Mouse (Mus musculus): ENCODE data around the gene Fxyd1.

The Fxyd1 gene

GRCm38 (mm10) chr7:31052636-31053434 lies 4.2 kb downstream of the Fxyd1 start:
- DNase-seq (ENCODE audit: low spot score) = peak; percentile 84

DNA sequence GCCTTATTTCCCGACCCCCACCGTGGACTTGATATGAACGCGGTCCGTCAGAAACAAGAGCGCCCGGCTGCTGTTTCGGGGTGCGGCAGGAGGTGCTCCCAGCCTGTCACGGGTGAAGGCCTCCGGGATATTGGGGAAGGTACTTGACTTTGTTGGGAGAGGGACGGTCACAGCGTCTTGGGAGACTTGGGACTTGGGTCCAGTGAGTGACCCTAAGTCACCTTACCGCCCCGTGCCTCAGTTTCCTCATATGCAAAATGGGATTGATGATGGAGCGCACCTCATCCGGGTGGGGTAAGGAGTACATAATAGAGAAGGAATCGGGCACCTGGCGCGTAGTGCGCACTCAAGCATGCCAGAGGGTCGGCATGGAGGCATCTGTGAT lies 4.8 kb downstream of the Fxyd1 start:
- no peak for DNase-seq (ENCODE audit: low spot score)

- DNase-seq (ENCODE audit: low spot score) = no peak
Observed at GRCm38 (mm10) chr7:31051321-31052021, 5.5 kb downstream of the Fxyd1 start, which contains the start of gene Fxyd7. Gene Fxyd7, minus strand, starts transcription at chr7:31051467.

DNA sequence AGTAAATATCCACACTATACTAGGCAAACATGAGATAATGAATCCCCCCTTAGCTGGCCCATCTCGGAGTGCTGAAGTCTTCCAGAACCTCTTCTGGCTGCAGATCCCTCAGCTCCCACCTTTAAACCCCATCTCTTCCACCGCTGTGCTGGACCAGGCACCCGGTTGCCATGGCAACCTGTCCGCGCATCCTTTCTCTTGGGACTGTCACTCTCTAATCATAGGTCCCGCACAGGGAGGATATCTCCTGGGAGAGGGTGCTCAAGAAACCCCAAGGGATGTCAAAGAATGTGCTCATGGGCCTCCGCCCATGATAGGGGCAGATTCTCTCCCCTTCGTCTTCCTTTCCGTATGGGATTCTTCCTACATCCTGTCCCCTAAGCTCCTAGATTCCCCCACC lies 6.1 kb downstream of the Fxyd1 start:
- DNase-seq (ENCODE audit: low spot score) = no peak

- no peak for DNase-seq (ENCODE audit: low spot score)
Observed at GRCm38 (mm10) chr7:31050487-31050886, 6.5 kb downstream of the Fxyd1 start.

DNA sequence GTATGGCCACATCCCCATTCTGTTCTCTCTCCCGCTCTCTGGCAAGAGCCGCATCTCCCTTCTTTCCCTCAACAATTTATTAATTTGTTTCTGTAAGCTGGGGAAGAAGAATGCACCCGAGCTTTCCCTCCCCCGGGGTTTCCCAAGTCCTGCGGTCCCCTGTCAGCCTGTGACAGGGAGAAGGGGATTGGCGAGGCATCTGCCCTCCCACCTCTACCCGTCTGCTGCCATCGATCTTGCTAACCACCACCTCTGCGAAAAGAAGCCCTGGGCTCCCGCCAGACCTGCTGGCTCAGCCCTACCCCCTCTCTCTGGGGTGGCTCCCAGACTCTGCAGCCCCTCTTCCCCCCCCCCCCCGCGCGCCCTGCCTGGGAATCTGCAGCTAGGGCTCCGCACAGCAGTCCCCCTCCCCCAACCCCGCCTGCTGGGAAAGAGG lies 7.1 kb downstream of the Fxyd1 start:
- no peak for DNase-seq (ENCODE audit: low spot score)

DNA sequence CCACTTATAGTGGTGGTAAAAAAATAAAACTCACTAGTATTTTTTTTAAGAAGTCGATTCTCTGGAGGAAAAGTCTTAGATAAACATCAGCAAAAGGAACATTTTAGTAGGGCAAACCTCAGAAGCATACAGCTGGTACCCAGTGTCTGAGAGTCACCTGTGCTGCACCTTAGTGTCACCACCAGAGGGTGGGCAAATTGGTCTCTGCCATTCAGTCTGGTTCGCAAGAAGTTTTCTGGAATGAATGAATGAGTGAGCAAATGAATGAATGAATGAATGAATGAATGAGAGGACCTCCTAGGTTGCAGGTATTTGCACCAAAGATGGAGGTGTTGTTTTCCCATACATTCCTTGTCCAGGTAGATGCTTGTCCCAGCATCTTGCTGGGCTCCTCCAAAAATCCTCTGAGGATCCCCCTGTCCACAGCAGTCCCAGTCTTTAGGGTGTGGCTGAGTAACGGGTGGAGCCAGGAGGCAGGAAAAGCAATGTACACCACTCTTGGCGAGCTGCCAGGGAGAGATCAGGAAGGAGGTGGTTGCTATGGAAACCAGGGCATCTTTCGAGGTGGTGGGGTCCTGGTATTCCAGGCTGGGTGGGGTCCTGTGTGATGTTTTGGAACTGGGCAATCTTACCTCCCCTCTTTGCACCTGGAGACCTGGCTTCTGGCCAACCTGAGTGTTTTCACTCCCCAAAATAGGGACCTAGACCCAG lies 7.7 kb downstream of the Fxyd1 start:
- peak; percentile 64 for DNase-seq (ENCODE audit: low spot score)

GRCm38 (mm10) chr7:31042431-31042910 lies 14.5 kb downstream of the Fxyd1 start, which contains the start of gene Fxyd5:
Gene Fxyd5, minus strand, starts transcription at chr7:31042481.
- no peak for DNase-seq (ENCODE audit: low spot score)

DNA sequence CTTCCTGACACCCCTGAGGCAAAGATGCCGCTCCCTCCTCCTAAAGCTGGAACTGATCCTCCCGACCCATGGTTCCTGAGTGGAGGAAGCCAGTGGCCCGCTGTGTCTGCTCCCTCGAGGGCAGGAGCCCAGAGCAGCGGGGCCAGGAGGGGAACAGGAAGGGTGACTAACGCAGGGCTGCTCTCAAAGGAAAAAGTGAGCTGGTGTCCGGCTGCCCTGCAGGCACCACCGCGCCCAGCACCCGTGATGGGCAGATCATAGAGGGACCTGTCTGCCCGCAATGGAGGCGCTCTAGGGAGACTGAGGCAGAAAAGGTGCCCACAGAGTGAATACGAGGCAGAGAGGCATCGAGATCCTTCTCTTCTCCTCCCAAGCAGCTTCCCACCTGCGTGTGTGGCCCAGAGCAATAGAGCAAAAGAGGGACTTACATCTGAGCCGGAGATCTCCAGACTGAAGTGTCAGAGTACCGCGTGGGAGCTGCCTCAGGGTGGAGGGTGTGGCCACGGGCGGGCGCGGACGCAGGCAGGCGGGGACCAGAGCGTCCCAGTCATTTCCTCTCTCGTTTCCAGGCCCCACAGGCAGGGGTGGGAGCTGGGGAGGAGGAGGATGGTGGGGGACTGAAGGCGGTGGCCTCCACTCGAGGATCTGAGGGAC lies 15.2 kb downstream of the Fxyd1 start:
- DNase-seq (ENCODE audit: low spot score) = peak; percentile 66

- DNase-seq (ENCODE audit: low spot score) = no peak
Observed at GRCm38 (mm10) chr7:31041023-31041407, 16.0 kb downstream of the Fxyd1 start.

- no peak for DNase-seq (ENCODE audit: low spot score)
Observed at GRCm38 (mm10) chr7:31040281-31041022, 16.5 kb downstream of the Fxyd1 start.

DNA sequence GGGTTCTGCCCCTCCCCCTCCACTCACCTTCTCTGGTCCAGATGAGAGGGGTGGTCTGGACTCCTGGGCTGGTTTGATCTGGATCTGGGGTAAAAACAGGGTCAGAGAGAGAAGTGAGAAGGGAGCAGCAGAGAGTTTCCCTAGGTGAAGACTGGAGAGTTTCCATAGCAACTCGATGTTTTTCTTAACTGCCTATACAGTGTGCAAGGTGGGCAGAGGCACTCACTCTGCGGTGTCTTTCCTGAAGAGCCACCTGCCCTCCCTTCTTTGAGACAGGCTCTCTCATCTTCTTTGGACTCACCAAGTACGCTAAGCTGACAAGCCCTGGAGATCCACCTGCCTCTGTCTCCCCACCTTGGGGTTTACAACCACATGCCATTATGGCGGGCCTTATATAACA lies 18.0 kb downstream of the Fxyd1 start:
- no peak for DNase-seq (ENCODE audit: low spot score)

DNA sequence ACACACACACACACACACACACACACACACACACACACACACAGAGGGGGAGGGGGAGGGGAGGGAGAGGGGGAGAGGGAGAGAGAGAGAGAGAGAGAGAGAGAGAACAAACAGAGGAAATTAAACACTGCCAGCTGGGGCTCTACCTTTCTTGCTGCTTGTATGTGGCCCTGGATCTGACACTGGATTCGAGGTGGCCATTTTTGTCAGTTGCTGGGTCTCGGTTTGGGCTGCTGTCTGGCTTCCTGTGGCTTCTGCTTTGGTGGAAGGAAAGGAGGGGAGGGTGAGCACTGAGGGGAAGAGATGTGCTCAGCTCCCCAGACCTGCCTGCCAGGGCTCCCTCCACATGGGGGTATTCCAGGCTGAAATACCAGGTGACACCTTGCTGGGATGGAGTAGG lies 19.3 kb downstream of the Fxyd1 start:
- DNase-seq (ENCODE audit: low spot score) = no peak

- DNase-seq (ENCODE audit: low spot score) = no peak
Observed at GRCm38 (mm10) chr7:31036917-31037316, 20.1 kb downstream of the Fxyd1 start.

DNA sequence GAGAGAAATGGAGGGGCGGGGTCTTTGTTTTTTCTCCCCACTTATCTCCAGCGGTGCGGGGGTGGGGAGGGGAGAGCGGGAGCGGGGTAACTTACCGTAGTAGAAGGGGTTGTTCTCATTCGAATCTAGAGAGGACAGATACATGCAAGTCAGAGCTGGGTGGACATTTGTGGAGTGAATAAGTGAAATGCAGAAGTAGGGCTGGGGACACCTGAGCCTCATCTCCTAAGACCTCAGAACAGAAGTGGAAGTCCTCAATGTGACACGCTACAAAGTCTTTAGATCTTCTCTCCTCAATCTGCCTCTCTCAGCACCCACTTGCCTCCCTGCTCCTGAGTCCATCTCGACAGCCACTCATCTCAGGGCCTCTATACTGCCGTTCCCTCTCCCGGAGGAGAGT lies 21.7 kb downstream of the Fxyd1 start:
- no peak for DNase-seq (ENCODE audit: low spot score)

DNA sequence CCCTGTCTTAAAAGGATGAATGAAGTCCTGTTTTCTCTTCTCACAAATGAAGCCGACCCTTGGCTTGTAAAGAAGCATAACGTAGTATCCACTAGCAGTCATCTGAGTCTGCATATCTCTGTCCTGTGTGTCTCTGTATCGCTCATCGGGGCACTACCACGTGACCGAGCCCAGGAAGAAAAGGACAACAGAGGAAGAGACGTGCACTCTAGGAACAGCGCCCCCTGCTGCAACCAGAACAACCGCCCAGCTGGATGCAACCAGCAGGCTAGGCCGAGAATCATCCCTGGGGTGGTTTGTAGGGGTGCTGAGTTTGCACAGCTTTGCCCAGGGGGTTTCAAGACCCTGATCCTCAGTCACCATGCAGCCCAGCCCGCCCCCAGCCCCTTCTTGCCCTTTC lies 22.2 kb downstream of the Fxyd1 start:
- DNase-seq (ENCODE audit: low spot score) = peak; percentile 69

DNA sequence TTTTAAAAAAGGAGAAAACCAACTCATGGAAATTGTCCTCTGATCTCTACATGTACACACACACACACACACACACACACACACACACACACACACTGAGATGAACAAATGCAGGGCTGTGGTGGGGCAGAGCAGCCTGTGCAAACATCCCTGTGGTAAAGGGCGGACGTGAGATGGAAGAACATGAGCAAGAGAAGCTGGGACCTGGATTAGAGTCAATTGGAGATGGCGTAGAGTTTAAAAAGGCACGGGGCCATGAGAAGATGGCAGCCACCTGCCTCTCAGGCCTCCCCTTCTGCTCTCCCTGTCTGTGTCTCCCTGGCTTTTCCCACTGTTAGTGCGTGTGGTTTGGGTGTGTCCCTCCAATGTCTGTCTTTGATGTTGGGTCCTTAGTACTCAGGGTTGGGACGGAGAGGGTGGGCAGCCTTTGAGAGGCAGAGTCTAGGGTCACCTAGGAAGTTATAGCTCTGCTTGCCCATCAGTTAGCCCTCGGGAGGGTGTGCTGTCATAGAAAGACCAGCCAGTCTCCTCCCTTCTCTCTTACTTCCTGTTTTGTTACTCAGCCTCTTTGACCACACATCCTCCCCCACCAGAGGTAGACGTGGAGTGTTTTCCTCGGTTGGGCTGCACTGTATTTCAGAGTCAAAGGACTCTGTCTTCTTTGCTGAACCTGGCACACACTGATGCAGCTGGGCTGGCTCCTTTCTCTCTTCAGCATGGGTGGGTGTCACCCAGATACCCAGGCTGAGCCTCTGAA lies 23.4 kb downstream of the Fxyd1 start:
- DNase-seq (ENCODE audit: low spot score) = no peak

GRCm38 (mm10) chr7:31031731-31032130 lies 25.3 kb downstream of the Fxyd1 start:
- no peak for DNase-seq (ENCODE audit: low spot score)

- no peak for DNase-seq (ENCODE audit: low spot score)
Observed at GRCm38 (mm10) chr7:31030717-31031116, 26.3 kb downstream of the Fxyd1 start.

DNA sequence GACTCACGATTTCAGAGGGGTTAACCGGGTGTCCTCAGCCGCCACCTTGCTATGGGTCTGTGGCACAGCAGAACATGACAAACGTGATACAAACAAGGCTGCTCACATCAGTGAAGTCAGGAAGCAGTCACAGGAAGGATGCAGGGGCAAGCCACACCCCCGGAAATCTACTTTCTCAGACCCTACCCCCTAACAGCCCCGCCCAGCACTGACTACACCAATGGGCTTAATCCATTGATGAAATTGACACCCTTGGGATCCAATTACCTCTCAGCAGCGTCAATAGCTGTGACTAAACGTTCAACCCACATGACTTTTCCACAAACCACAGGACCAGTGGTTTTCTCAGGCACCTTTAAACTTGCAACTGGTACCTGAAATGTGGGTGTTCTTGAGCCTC lies 28.4 kb downstream of the Fxyd1 start:
- no peak for DNase-seq (ENCODE audit: low spot score)
